Mouse (Mus musculus): Measurements from ENCODE around the gene F7.

Gene F7

GRCm38 (mm10) chr8:13025487-13026224 is at the start of gene F7:
Gene F7, plus strand, starts transcription at chr8:13026034.
- DNase-seq (ENCODE audit: low read depth, low spot score): peak; percentile 30

- no peak for DNase-seq (ENCODE audit: low read depth, low spot score)
These were observed 49.5 kb upstream of the F7 start for GRCm38 (mm10) chr8:12976290-12976689.

- DNase-seq (ENCODE audit: low read depth, low spot score): no peak
These were observed 49.1 kb upstream of the F7 start for GRCm38 (mm10) chr8:12976723-12977122.

- no peak for DNase-seq (ENCODE audit: low read depth, low spot score)
These were observed 48.5 kb upstream of the F7 start for GRCm38 (mm10) chr8:12977325-12977724.

- no peak for DNase-seq (ENCODE audit: low read depth, low spot score)
These were observed 47.5 kb upstream of the F7 start for GRCm38 (mm10) chr8:12978308-12978707.

GRCm38 (mm10) chr8:12978726-12979125 is 47.1 kb upstream of the F7 start:
- DNase-seq (ENCODE audit: low read depth, low spot score): peak; percentile 89

- no peak for DNase-seq (ENCODE audit: low read depth, low spot score)
These were observed 42.0 kb upstream of the F7 start for GRCm38 (mm10) chr8:12983681-12984467.

- DNase-seq (ENCODE audit: low read depth, low spot score): no peak
These were observed 41.1 kb upstream of the F7 start for GRCm38 (mm10) chr8:12984601-12985243.

- DNase-seq (ENCODE audit: low read depth, low spot score): no peak
These were observed 40.6 kb upstream of the F7 start for GRCm38 (mm10) chr8:12985259-12985658.

GRCm38 (mm10) chr8:12987571-12987970 is 38.3 kb upstream of the F7 start:
- DNase-seq (ENCODE audit: low read depth, low spot score): no peak

- DNase-seq (ENCODE audit: low read depth, low spot score): no peak
These were observed 37.0 kb upstream of the F7 start for GRCm38 (mm10) chr8:12988722-12989430.

GRCm38 (mm10) chr8:12991411-12991810 is 34.4 kb upstream of the F7 start:
- DNase-seq (ENCODE audit: low read depth, low spot score): no peak

- DNase-seq (ENCODE audit: low read depth, low spot score): no peak
These were observed 31.4 kb upstream of the F7 start for GRCm38 (mm10) chr8:12994468-12994867.

GRCm38 (mm10) chr8:12995481-12995880 is 30.4 kb upstream of the F7 start:
- DNase-seq (ENCODE audit: low read depth, low spot score): no peak

- peak; percentile 17 for DNase-seq (ENCODE audit: low read depth, low spot score)
These were observed 29.0 kb upstream of the F7 start for GRCm38 (mm10) chr8:12996831-12997275.

- no peak for DNase-seq (ENCODE audit: low read depth, low spot score)
These were observed 27.5 kb upstream of the F7 start for GRCm38 (mm10) chr8:12998331-12998730.

GRCm38 (mm10) chr8:12999793-13000192 is 26.0 kb upstream of the F7 start:
- DNase-seq (ENCODE audit: low read depth, low spot score): no peak

- DNase-seq (ENCODE audit: low read depth, low spot score): no peak
These were observed 18.4 kb upstream of the F7 start for GRCm38 (mm10) chr8:13007458-13007857.

GRCm38 (mm10) chr8:13010313-13010712 is 15.5 kb upstream of the F7 start:
- no peak for DNase-seq (ENCODE audit: low read depth, low spot score)

GRCm38 (mm10) chr8:13019560-13019959 is 6.3 kb upstream of the F7 start:
- DNase-seq (ENCODE audit: low read depth, low spot score): no peak

GRCm38 (mm10) chr8:13021830-13022229 is 4.0 kb upstream of the F7 start:
- no peak for DNase-seq (ENCODE audit: low read depth, low spot score)

GRCm38 (mm10) chr8:13027615-13028014 is 1.8 kb downstream of the F7 start:
- no peak for DNase-seq (ENCODE audit: low read depth, low spot score)
